Mouse (Mus musculus): Measurements from ENCODE around the gene Gm3045. TPM values are rescaled to one million over a fixed set of nuclear protein-coding genes. Genes with fewer than 3 reads are reported as not detected.
A peak's percentile ranks its signal among the peaks of the same experiment; 100 is the strongest.

Gm3045 gene
- total and polyA plus RNA-seq, 3 experiments: not detected

DNA sequence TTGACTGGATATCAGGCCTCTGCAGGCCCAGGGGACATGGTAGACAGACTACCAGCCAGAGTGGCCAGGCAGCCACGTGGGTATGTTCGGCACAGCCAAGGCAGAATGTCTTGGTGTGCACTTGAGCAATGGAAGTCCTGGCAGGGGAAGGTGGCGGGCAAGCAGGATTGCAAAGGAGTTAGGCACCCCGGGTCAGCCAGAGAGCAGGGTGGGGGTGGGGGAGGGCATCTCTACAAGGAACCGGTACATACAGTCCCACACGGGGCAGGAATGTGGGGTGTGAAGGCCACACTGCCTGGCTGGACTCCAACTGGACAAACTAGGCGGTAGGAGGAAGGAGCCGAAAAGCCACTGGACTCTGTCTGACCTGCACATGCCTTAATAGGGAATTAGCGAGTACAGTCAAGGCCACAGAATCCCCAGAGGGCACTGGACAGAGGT lies 7.9 kb downstream of the Gm3045 start:
- TF ChIP-seq MYC (IDR thresholded peaks at IDR 0.05; ENCODE audit: low read depth, low read length) (no peak), ZKSCAN1 (IDR thresholded peaks at IDR 0.05; ENCODE audit: borderline replicate concordance, low read depth, low read length) (no peak), ZNF384 (IDR thresholded peaks at IDR 0.05; ENCODE audit: low read depth, low read length) (no peak), UBTF (IDR thresholded peaks at IDR 0.05; ENCODE audit: low read depth, low read length) (no peak), MAX (IDR thresholded peaks at IDR 0.05; ENCODE audit: low read length) (no peak), NRF1 (IDR thresholded peaks at IDR 0.05; ENCODE audit: low read depth, low read length) (no peak), JUND (conservative IDR thresholded peaks at IDR 0.05; ENCODE audit: low read depth, low read length) (no peak), ZMIZ1 (IDR thresholded peaks at IDR 0.05; ENCODE audit: low read depth, low read length) (no peak), RAD21 (IDR thresholded peaks at IDR 0.05; ENCODE audit: low read depth, low read length) (no peak), GABPA (IDR thresholded peaks at IDR 0.05; ENCODE audit: insufficient replicate concordance, low read depth, low read length) (no peak), USF1 (IDR thresholded peaks at IDR 0.05; ENCODE audit: low read depth, low read length) (no peak), ELF1 (IDR thresholded peaks at IDR 0.05; ENCODE audit: low read depth, low read length) (no peak), MAFK (IDR thresholded peaks at IDR 0.05; ENCODE audit: insufficient replicate concordance, low read length) (no peak), JUN (IDR thresholded peaks at IDR 0.05; ENCODE audit: insufficient read depth, low read depth, low read length) (no peak), RCOR1 (conservative IDR thresholded peaks at IDR 0.05; ENCODE audit: low read depth, low read length) (no peak), KAT2A (IDR thresholded peaks at IDR 0.05; ENCODE audit: insufficient replicate concordance, low read length) (no peak), ETS1 (conservative IDR thresholded peaks at IDR 0.05; ENCODE audit: low read depth, low read length) (no peak)
- in situ Hi-C loops (cut with MboI; ENCODE audit: low pct_ligation_motif_present, low pct_unique_long_range_greater_than_20kb, low sequenced_read_pairs): loop anchor here (5.0 kb wide), 2 partner anchors 152 to 237 kb away; no protein-coding TSS in a partner anchor
- dilution Hi-C loops (cut with MboI; ENCODE audit: extremely low pct_ligation_motif_present, extremely low pct_unique_long_range_greater_than_20kb, low sequenced_read_pairs): no loop called here
- H3K27ac ChIP-seq (ENCODE audit: insufficient read depth, low read depth): no peak overlapping the region
- DNase-seq (ENCODE audit: extremely low read depth): no peak
- H3K4me3 ChIP-seq (replicated peaks in 1 of 3; ENCODE audit: low read depth in 2 of 3, low read length in 2 of 3, poor library complexity in 1 of 3): no peak overlapping the region
- H3K9me3 ChIP-seq (replicated peaks; ENCODE audit: low read length): no peaks in the 10 kb centered on the region
- peaks cover 73% of the 10 kb centered on the region for H3K27me3 ChIP-seq (replicated peaks)
- no peak overlapping the region for H3K9ac ChIP-seq (ENCODE audit: insufficient read depth, low read depth)
- no peaks in the 10 kb centered on the region for H3K79me2 ChIP-seq (replicated peaks; ENCODE audit: control insufficient read depth, extremely low read depth, insufficient read depth, poor library complexity, severe bottlenecking)
- no peak overlapping the region for H3K4me2 ChIP-seq (ENCODE audit: insufficient read depth, low read depth, poor library complexity, severe bottlenecking)
- H3K4me1 ChIP-seq (ENCODE audit: control insufficient read depth in 1 of 2, insufficient read depth in 2 of 2): peaks cover 0 to 9% of the 10 kb centered on the region in 2 experiments; a peak in 3 of 4 replicates
- H3K36me3 ChIP-seq (replicated peaks in 1 of 2; ENCODE audit: control insufficient read depth in 1 of 2, insufficient read depth in 1 of 2, low read length in 1 of 2): no peaks in the 10 kb centered on the region

- no peak for TF ChIP-seq IRF4 (IDR thresholded peaks at IDR 0.05; ENCODE audit: low read depth, low read length)
- no peak for TF ChIP-seq POLR2A (IDR thresholded peaks at IDR 0.05; ENCODE audit: low read depth, low read length)
- TF ChIP-seq KAT2A (IDR thresholded peaks at IDR 0.05; ENCODE audit: insufficient replicate concordance, low read length): no peak
- TF ChIP-seq CTCF (conservative IDR thresholded peaks at IDR 0.05 in 1 of 2, IDR thresholded peaks at IDR 0.05 in 1 of 2; ENCODE audit: low read depth in 2 of 2, low read length in 2 of 2): peak in 1 of 2 experiments; percentile 43; a peak in 2 of 4 replicates
- no peak for TF ChIP-seq TBP (conservative IDR thresholded peaks at IDR 0.05; ENCODE audit: low read depth, low read length)
- Histone ChIP-seq H3K4me3 (replicated peaks in 1 of 3; ENCODE audit: low read depth in 2 of 3, low read length in 2 of 3, poor library complexity in 1 of 3) (no peak overlapping the region), H3K27ac (ENCODE audit: insufficient read depth, low read depth) (no peak overlapping the region), H3K9ac (ENCODE audit: insufficient read depth, low read depth) (no peak overlapping the region), H3K79me2 (replicated peaks; ENCODE audit: control insufficient read depth, extremely low read depth, insufficient read depth, poor library complexity, severe bottlenecking) (no peaks in the 10 kb centered on the region), H3K4me1 (ENCODE audit: control insufficient read depth in 1 of 2, insufficient read depth in 2 of 2) (peaks cover 0 to under 1% of the 10 kb centered on the region in 2 experiments; a peak in 2 of 4 replicates), H3K4me2 (ENCODE audit: insufficient read depth, low read depth, poor library complexity, severe bottlenecking) (no peak overlapping the region), H3K27me3 (replicated peaks) (peaks cover 74% of the 10 kb centered on the region), H3K9me3 (replicated peaks; ENCODE audit: low read length) (no peaks in the 10 kb centered on the region), H3K36me3 (replicated peaks in 1 of 2; ENCODE audit: control insufficient read depth in 1 of 2, insufficient read depth in 1 of 2, low read length in 1 of 2) (no peaks in the 10 kb centered on the region)
- dilution Hi-C loops (cut with MboI; ENCODE audit: extremely low pct_ligation_motif_present, extremely low pct_unique_long_range_greater_than_20kb, low sequenced_read_pairs) (no loop called here), in situ Hi-C loops (cut with MboI; ENCODE audit: low pct_ligation_motif_present, low pct_unique_long_range_greater_than_20kb, low sequenced_read_pairs) (no loop called here)
- DNase-seq (ENCODE audit: extremely low read depth): no peak
Observed at GRCm38 (mm10) chr13:56435615-56436287, 9.4 kb downstream of the Gm3045 start.
